Mouse (Mus musculus): ENCODE results near the gene Gm45015. TPM values are rescaled to one million over a fixed set of nuclear protein-coding genes. Genes with fewer than 3 reads are reported as not detected.

Gene Gm45015
- polyA plus RNA-seq, 1 experiment from 2014 or later: not detected

Other genes starting within 250 kb of the Gm45015 start
- 4.5 and 6.0 TPM in 2 replicates for gene Xlr3a, start 239.7 kb downstream of the Gm45015 start, polyA plus RNA-seq (2014; fragmentation: Nextera tagmentation; extraction: Ambion mirVana)
- not detected in 2 replicates for gene Gm14685, start 219.8 kb downstream of the Gm45015 start, polyA plus RNA-seq (2014; fragmentation: Nextera tagmentation; extraction: Ambion mirVana)
- gene Xlr5b, start 188.0 kb downstream of the Gm45015 start, polyA plus RNA-seq (2014; fragmentation: Nextera tagmentation; extraction: Ambion mirVana): not detected in 2 replicates
- gene DXBay18, start 187.4 kb downstream of the Gm45015 start, polyA plus RNA-seq (2014; fragmentation: Nextera tagmentation; extraction: Ambion mirVana): 0.11 TPM in 1 of 2 replicates, not detected in the other
- not detected in 2 replicates for gene Spin2d, start 159.9 kb downstream of the Gm45015 start, polyA plus RNA-seq (2014; fragmentation: Nextera tagmentation; extraction: Ambion mirVana)
- 19.0 and 20.5 TPM in 2 replicates for gene Xlr3b, start 144.6 kb downstream of the Gm45015 start, polyA plus RNA-seq (2014; fragmentation: Nextera tagmentation; extraction: Ambion mirVana)
- 0.35 and 0.49 TPM in 2 replicates for gene Xlr4b, start 122.5 kb downstream of the Gm45015 start, polyA plus RNA-seq (2014; fragmentation: Nextera tagmentation; extraction: Ambion mirVana)
- 16.4 and 17.6 TPM in 2 replicates for gene F8a, start 108.5 kb downstream of the Gm45015 start, polyA plus RNA-seq (2014; fragmentation: Nextera tagmentation; extraction: Ambion mirVana)
- not detected in 2 replicates for gene Xlr4c, start 93.7 kb downstream of the Gm45015 start, polyA plus RNA-seq (2014; fragmentation: Nextera tagmentation; extraction: Ambion mirVana)
- 0.37 and 0.75 TPM in 2 replicates for gene Xlr3c, start 71.5 kb downstream of the Gm45015 start, polyA plus RNA-seq (2014; fragmentation: Nextera tagmentation; extraction: Ambion mirVana)
- not detected in 2 replicates for gene Xlr5a, start 43.9 kb downstream of the Gm45015 start, polyA plus RNA-seq (2014; fragmentation: Nextera tagmentation; extraction: Ambion mirVana)
- not detected in 2 replicates for gene Xlr5c, start 43.9 kb downstream of the Gm45015 start, polyA plus RNA-seq (2014; fragmentation: Nextera tagmentation; extraction: Ambion mirVana)
- 15.0 and 16.9 TPM in 2 replicates for gene Zfp275, start 5.8 kb upstream of the Gm45015 start, polyA plus RNA-seq (2014; fragmentation: Nextera tagmentation; extraction: Ambion mirVana)
- not detected in 2 replicates for gene Gm18336, start 61.9 kb upstream of the Gm45015 start, polyA plus RNA-seq (2014; fragmentation: Nextera tagmentation; extraction: Ambion mirVana)
- gene Zfp92, start 74.3 kb upstream of the Gm45015 start, polyA plus RNA-seq (2014; fragmentation: Nextera tagmentation; extraction: Ambion mirVana): 0.11 and 0.21 TPM in 2 replicates
- not detected in 2 replicates for gene Trex2, start 98.5 kb upstream of the Gm45015 start, polyA plus RNA-seq (2014; fragmentation: Nextera tagmentation; extraction: Ambion mirVana)
- 76.9 and 77.6 TPM in 2 replicates for gene Haus7, start 122.2 kb upstream of the Gm45015 start, polyA plus RNA-seq (2014; fragmentation: Nextera tagmentation; extraction: Ambion mirVana)
- gene Bgn, start 146.8 kb upstream of the Gm45015 start, polyA plus RNA-seq (2014; fragmentation: Nextera tagmentation; extraction: Ambion mirVana): 38.8 and 53.1 TPM in 2 replicates
- gene Atp2b3, start 166.2 kb upstream of the Gm45015 start, polyA plus RNA-seq (2014; fragmentation: Nextera tagmentation; extraction: Ambion mirVana): 0.66 and 0.84 TPM in 2 replicates